Mouse (Mus musculus): ENCODE data around the gene Zswim7.

- no peak for TF ChIP-seq CTCF (IDR thresholded peaks at IDR 0.05; ENCODE audit: insufficient read depth, low read length)
- TF ChIP-seq POLR2A (IDR thresholded peaks at IDR 0.05; ENCODE audit: borderline replicate concordance, extremely low read depth, low read depth, low read length), result no peak
Measured at GRCm38 (mm10) chr11:62270851-62271250, 10.3 kb downstream of the Zswim7 start.
